Mouse (Mus musculus) adrenal gland (tissue): ENCODE results near the gene Kdm1a.

Source experiments
- intact Hi-C: fragments of 180-260 bp; cut with DNase I; formaldehyde crosslinking; loops from one replicate; pipeline ENCODE4 v1.15.1; 2025

Gene Kdm1a

GRCm38 (mm10) chr4:136605756-136606485 is 3.4 kb upstream of the Kdm1a start:
- intact Hi-C loops: loop anchor here (10.0 kb wide), 1 partner anchor 551 kb away; the partner anchor contains the start of gene Rpl11

GRCm38 (mm10) chr4:136602018-136602554 is 437 bp downstream of the Kdm1a start:
- intact Hi-C loops: loop anchor here (5.0 to 10.0 kb wide), 3 partner anchors 35 to 547 kb away; partner anchors contain the start of gene Rpl11

DNA sequence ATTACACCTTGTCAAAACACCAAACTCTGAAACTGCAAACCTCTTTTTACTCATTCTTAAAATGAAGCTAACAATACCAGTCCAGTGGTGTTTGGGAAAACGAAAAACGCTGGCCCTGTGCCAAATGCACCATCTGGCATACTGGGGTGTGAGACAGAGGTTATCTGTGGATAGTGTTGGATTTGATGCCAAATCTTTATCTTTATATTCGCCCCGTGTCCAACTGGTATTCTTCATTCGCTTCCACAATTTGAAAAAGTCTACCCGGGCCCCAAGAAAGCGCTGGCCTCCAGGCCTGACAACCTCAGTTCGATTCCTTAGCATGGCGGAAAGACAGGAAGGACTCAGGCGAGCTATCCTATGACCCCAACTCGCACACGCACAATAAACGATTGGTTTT is 1.0 kb downstream of the Kdm1a start:
- intact Hi-C loops: loop anchor here (5.0 to 10.0 kb wide), 3 partner anchors 34 to 547 kb away; partner anchors contain the start of gene Rpl11

DNA sequence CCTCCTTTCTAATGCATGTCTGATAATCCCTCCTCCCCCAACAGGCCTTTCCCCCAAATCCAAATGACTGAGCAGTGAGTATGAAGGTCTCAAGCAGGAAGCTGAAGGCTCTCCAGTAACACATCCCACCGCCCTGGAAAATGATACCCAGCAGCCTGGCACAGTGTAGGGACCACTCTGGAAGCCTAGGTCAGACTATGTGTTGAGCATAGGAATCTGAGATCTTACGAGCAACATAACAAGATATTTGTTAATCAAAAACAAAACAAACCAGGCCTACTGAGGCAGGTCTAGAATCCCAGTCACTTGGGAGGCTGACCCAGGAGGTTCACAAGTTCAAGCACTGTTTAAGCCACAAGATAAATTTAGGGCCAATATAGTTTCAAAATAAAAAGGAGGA is 2.0 kb downstream of the Kdm1a start:
- intact Hi-C loops: loop anchor here (5.0 to 10.0 kb wide), 3 partner anchors 33 to 546 kb away; partner anchors contain the start of gene Rpl11

DNA sequence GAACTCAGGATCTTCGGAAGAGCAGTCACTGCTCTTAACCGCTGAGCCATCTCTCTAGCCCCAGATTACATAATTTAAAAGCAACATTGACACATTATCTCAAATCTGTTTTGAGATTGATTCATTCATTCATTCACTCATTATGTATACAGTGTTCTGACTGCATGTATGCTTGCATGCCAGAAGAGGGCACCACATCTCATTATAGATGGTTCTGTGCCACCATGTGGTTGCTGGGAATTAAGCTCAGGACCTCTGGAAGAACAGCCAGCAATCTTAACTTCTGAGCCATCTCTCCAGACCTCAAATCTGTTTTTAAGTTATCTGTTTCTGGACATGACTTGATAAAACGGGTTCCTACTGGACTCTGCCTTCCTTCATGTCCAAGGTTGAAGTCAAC is 2.7 kb downstream of the Kdm1a start:
- intact Hi-C loops: loop anchor here (5.0 to 10.0 kb wide), 3 partner anchors 33 to 545 kb away; partner anchors contain the start of gene Rpl11

GRCm38 (mm10) chr4:136598268-136598876 is 4.2 kb downstream of the Kdm1a start:
- intact Hi-C loops: no loop called here

- intact Hi-C loops: no loop called here
These were observed 7.3 kb downstream of the Kdm1a start for GRCm38 (mm10) chr4:136595221-136595620.

GRCm38 (mm10) chr4:136594006-136594405 is 8.5 kb downstream of the Kdm1a start:
- intact Hi-C loops: loop anchor here (5.0 kb wide), 1 partner anchor 37 kb away; no protein-coding TSS in a partner anchor

GRCm38 (mm10) chr4:136592111-136592510 is 10.4 kb downstream of the Kdm1a start:
- intact Hi-C loops: loop anchor here (5.0 kb wide), 1 partner anchor 35 kb away; no protein-coding TSS in a partner anchor

GRCm38 (mm10) chr4:136588003-136588402 is 14.5 kb downstream of the Kdm1a start:
- intact Hi-C loops: no loop called here

DNA sequence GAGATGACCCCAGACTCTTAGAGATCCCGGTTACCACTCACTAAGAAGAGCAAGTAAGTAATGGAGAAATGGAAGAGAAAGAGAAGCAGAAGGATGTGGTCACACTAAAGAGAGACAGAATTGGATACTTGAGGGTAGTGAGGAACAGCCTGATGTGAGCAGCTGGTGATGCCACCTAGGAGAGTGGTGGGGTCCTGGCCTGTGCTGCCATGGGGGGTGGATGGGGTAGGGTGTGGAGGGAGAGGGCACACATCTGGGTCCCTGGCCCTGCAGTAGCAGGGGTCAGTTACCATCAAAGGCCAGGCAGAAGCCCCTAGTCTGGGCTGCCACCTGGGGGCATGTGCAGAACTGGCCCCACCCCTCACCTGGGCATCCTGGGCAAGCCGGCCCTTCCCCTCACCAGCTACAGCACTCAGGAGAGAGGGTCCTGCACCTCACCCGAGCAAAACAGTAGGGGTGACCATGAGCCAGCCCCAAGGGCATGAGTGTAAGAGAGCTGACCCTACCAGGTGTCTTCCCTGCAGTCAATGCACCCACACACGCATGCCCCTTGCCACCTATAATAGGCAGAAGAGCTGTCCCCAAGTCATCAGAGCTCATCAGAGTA is 15.2 kb downstream of the Kdm1a start:
- intact Hi-C loops: no loop called here

GRCm38 (mm10) chr4:136581885-136582284 is 20.6 kb downstream of the Kdm1a start:
- intact Hi-C loops: no loop called here

GRCm38 (mm10) chr4:136569998-136570397 is 32.5 kb downstream of the Kdm1a start:
- intact Hi-C loops: loop anchor here (5.0 kb wide), 1 partner anchor 32 kb away; the partner anchor contains the start of gene Kdm1a

DNA sequence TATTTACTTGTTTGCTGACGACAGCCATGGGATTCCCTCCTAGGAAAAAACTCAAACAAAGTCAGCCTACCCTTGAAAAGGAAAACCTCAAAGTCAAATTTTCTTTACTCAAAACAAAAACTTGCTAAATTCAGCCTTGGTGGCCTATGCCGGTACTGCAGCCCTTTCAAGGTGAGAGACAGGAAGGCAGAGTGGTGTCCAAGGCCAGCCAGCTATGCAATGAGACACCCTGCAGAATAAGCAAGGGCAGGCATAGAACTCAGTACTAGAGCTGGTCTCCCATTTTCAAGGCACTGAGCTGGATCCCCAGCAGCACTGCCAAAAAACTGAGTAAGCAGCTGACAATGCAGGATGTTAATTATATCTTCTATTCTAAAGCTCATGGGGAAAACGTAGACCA is 33.9 kb downstream of the Kdm1a start:
- intact Hi-C loops: loop anchor here (5.0 kb wide), 1 partner anchor 34 kb away; the partner anchor contains the start of gene Kdm1a

GRCm38 (mm10) chr4:136562755-136563154 is 39.8 kb downstream of the Kdm1a start:
- intact Hi-C loops: no loop called here

- intact Hi-C loops: no loop called here
These were observed 42.1 kb downstream of the Kdm1a start for GRCm38 (mm10) chr4:136560270-136560991.

DNA sequence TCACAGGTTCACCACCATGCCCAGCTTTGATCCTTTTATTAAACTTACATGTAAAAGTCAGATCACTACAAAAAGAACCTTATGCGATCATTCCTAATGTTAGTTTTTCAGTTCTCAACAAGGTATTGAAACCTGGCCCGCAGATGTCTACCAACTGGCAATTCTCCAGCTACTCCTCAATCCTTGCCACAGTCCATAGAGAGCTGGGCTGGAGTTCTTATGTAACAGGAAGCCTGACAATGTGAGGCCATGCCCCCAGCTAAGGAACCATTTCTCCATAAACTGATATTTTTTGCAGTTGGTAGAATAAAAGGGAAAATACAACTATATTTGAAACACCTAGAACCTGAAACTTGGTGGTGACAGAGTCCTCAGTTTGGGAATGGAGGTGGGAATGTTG is 42.8 kb downstream of the Kdm1a start:
- intact Hi-C loops: loop anchor here (5.0 kb wide), 1 partner anchor 33 kb away; no protein-coding TSS in a partner anchor

- intact Hi-C loops: loop anchor here (5.0 kb wide), 1 partner anchor 35 kb away; no protein-coding TSS in a partner anchor
These were observed 44.9 kb downstream of the Kdm1a start for GRCm38 (mm10) chr4:136557638-136558037.

GRCm38 (mm10) chr4:136553108-136553507 is 49.4 kb downstream of the Kdm1a start:
- intact Hi-C loops: no loop called here

- intact Hi-C loops: no loop called here
These were observed 54.1 kb downstream of the Kdm1a start for GRCm38 (mm10) chr4:136548381-136548801.

- intact Hi-C loops: no loop called here
These were observed 54.8 kb downstream of the Kdm1a start for GRCm38 (mm10) chr4:136547721-136548120.
